Mouse (Mus musculus): Measurements from ENCODE around the gene Gm21987. TPM values are rescaled to one million over a fixed set of nuclear protein-coding genes. Genes with fewer than 3 reads are reported as not detected.

Gm21987 gene
- not detected in 2 replicates for polyA plus RNA-seq (2015; fragmentation: Nextera tagmentation; extraction: Ambion mirVana)

DNA sequence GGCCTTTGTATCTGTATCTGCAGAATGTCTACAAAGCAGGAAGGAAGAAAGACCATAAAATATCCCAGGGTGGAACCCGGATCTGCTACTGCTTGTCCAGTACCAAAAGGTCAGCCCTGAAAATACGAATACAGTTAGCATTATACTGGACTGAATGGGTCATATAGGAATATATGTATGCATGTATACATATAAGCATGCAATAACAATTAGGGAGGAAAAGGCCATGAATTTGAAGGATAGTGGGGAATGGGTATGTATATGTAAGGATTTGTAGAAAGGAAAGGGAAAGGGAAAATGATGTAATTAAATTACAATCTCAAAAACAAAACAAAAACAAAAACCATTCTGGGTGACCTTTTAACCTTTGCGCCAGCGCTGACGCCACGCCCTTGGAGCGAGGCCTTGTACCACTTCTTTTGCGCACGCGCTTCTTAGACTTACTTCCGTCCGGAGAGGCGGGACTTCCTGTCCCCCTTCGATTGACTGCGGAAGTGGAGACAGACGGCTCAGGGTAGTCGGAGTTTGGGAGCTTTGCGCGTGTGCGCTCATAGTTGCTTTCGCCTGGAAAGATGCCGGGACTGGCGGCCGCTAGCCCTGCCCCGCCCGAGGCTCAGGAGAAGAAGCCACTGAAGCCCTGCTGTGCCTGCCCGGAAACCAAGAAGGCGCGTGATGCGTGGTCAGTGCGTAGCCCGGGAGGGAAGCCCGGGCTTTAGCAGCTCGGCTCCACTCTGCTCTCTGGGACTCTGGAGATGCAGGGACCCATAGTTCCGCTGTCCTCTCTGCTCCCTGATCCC is at the start of gene Gm21987, which contains the start of gene Cox17:
Gene Gm21987, plus strand, starts transcription at position 512 of the 797 bp plus-strand sequence.
Gene Cox17, plus strand, starts transcription at position 463 of the 797 bp plus-strand sequence.

DNA sequence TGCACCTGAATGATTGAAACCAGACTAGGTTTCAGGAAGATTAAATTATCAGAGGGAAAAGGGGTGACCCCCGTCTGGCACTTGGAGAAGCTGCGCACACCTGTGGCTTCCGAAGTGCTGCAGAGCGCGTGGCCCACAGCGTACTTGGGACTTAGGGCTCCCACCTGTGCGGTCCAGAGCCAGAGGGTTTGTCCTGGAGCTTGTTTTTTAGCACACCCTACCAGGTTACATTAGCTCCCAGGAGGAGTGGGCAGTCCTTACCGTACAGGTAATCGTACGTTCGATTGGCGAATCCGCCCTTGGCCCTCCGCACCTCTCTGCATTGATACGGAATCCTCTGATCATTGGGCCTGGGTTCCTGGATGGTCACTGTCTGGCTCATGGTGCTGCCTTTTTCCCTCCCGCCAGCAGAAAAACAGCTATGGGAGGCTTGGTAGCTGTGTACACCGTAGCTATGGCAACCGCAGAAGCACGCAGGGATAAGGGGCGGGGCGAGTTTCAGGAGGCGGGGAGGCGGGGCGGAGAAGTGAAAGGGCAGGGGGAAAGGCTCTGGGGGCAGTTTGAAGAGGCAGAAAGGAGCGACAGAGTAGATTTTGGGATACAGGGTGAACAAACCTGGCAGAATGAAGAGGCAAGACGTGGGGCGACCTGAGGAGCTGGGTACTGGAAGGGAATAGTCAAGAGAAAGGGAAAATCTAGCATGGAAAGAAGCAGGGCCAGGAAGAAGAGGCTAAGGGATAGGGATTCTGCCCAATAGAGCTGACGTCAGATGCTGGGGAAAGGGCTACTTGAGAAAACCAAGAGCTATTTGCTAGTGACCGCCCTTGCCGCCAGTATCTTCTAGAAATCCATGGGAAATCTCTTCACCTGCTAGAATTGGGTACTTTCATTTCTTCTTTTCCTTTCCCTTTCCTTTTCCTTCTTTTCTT is 5.2 kb upstream of the Gm21987 start, which contains the start of gene Maats1:
Gene Maats1, minus strand, starts transcription at position 748 of the 929 bp plus-strand sequence.

DNA sequence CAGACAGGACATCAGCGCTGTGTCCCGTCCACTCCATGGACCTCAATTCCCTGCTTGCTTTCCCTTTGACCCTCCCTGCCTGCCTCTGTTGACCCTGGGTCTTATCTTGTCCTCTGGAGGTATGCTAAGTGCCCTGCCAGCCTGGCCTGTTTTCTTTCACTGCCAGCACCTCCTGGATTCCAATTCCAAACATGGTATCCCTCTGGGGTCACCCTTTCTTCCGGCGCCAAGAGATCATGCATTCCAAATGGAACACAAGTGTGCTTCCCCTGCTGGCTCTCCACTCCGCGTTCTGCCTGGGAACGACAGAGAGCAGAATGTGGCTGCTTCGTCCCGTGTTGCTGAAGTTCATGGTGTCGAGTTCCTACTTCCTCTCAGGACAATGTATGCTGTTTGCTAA is 15.1 kb downstream of the Gm21987 start, which contains the start of gene Popdc2:
Gene Popdc2, plus strand, starts transcription at position 277 of the 400 bp plus-strand sequence.

Other genes with a start within 250 kb of the Gm21987 start
- gene Nr1i2, start 52.2 kb upstream of the Gm21987 start, polyA plus RNA-seq (2015; fragmentation: Nextera tagmentation; extraction: Ambion mirVana), result 0.51 and 1.3 TPM in 2 replicates
- 0.28 and 0.46 TPM in 2 replicates for gene Maats1, start 4.9 kb upstream of the Gm21987 start, polyA plus RNA-seq (2015; fragmentation: Nextera tagmentation; extraction: Ambion mirVana)
- gene Cox17, start within 50 bp of the Gm21987 start, polyA plus RNA-seq (2015; fragmentation: Nextera tagmentation; extraction: Ambion mirVana), result 410 and 490 TPM in 2 replicates
- gene Popdc2, start 15.2 kb downstream of the Gm21987 start, polyA plus RNA-seq (2015; fragmentation: Nextera tagmentation; extraction: Ambion mirVana), result 1.0 and 1.3 TPM in 2 replicates
- gene Pla1a, start 86.1 kb downstream of the Gm21987 start, polyA plus RNA-seq (2015; fragmentation: Nextera tagmentation; extraction: Ambion mirVana), result 16.5 and 27.5 TPM in 2 replicates
- gene Adprh, start 105.7 kb downstream of the Gm21987 start, polyA plus RNA-seq (2015; fragmentation: Nextera tagmentation; extraction: Ambion mirVana), result 75.0 and 90.2 TPM in 2 replicates
- 0.05 and 0.30 TPM in 2 replicates for gene Cd80, start 108.5 kb downstream of the Gm21987 start, polyA plus RNA-seq (2015; fragmentation: Nextera tagmentation; extraction: Ambion mirVana)
- 21.1 and 23.6 TPM in 2 replicates for gene Timmdc1, start 175.6 kb downstream of the Gm21987 start, polyA plus RNA-seq (2015; fragmentation: Nextera tagmentation; extraction: Ambion mirVana)
- 35.2 and 40.1 TPM in 2 replicates for gene Poglut1, start 203.2 kb downstream of the Gm21987 start, polyA plus RNA-seq (2015; fragmentation: Nextera tagmentation; extraction: Ambion mirVana)
- 35.1 and 57.9 TPM in 2 replicates for gene Tmem39a, start 211.7 kb downstream of the Gm21987 start, polyA plus RNA-seq (2015; fragmentation: Nextera tagmentation; extraction: Ambion mirVana)